Mouse (Mus musculus) liver, adult (tissue): Measurements from ENCODE around the gene Dbp.

Source experiments
- GATA4 ChIP-seq: IDR thresholded peaks from 2 replicates; pipeline ENCODE4 v1.6.1; 2014; ENCODE audit warnings: mild to moderate bottlenecking, low read length; ENCODE audit not compliant: insufficient replicate concordance

Dbp gene

GRCm38 (mm10) chr7:45704730-45705442 lies at the start of gene Dbp:
Dbp (plus strand) TSS chr7:45705088.
- TF ChIP-seq GATA4, result peak; percentile 5; the same call in 1 of the 2 replicates

GRCm38 (mm10) chr7:45660746-45661478 lies 44.0 kb upstream of the Dbp start:
- no peak for TF ChIP-seq GATA4

- TF ChIP-seq GATA4, result no peak
These were observed 39.4 kb upstream of the Dbp start for GRCm38 (mm10) chr7:45665303-45666138.

GRCm38 (mm10) chr7:45666161-45666560 lies 38.7 kb upstream of the Dbp start, which contains the start of gene Fut2:
Fut2 (minus strand) TSS chr7:45666394.
- no peak for TF ChIP-seq GATA4

- TF ChIP-seq GATA4, result no peak
These were observed 37.1 kb upstream of the Dbp start for GRCm38 (mm10) chr7:45667761-45668160.

GRCm38 (mm10) chr7:45668921-45669320 lies 36.0 kb upstream of the Dbp start:
- no peak for TF ChIP-seq GATA4

- TF ChIP-seq GATA4, result no peak
These were observed 27.1 kb upstream of the Dbp start for GRCm38 (mm10) chr7:45677627-45678295.

- no peak for TF ChIP-seq GATA4
These were observed 26.4 kb upstream of the Dbp start for GRCm38 (mm10) chr7:45678513-45678912.

- no peak for TF ChIP-seq GATA4
These were observed 24.8 kb upstream of the Dbp start for GRCm38 (mm10) chr7:45679966-45680621.

- no peak for TF ChIP-seq GATA4
These were observed 23.7 kb upstream of the Dbp start for GRCm38 (mm10) chr7:45681046-45681736.

DNA sequence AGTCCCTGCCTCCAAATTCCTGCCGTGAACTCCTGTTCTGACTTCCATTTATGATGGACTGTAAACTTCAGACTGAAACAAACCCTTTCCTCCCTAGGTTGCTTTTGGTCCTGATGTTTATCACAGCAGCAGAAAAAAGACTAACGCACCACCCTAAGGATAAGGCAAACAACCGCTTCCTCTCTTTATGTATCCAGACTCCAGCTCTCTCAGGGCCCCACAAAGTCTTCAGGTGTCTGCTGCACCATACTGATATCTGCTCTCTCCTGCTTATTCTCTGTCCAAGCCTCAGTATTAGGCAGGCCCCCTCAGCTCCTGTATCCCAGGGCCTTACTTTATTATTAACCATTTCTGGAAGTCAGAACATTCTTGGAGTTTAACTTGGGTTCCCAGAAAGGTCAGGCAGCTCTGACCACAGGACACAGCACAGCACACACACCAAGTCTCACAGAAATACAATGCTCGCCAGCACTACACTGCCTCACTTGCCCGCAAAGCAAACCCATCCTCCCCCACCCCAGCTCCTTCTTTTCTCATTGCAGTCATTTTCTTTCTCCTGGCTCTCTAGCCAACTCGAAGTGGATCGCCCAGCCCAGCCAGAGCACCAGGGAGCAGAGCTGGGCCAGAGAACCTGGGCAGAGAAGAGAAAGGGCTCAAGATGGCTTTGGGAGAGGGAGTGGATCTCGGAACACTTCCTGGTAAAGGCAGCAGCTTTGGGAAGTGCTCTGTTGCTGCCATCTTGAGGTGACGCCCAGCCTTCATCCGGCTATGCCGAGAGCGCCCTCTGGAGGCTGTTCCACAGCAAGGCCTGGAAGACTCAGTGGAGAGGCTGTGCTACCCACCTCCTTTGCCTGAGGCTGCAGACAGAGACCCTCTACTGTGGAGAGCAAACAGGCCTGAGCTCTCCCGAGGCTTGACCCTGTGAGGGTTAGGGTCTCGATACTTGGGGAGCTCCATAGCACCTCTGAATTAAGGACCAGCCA lies 22.5 kb upstream of the Dbp start:
- no peak for TF ChIP-seq GATA4

DNA sequence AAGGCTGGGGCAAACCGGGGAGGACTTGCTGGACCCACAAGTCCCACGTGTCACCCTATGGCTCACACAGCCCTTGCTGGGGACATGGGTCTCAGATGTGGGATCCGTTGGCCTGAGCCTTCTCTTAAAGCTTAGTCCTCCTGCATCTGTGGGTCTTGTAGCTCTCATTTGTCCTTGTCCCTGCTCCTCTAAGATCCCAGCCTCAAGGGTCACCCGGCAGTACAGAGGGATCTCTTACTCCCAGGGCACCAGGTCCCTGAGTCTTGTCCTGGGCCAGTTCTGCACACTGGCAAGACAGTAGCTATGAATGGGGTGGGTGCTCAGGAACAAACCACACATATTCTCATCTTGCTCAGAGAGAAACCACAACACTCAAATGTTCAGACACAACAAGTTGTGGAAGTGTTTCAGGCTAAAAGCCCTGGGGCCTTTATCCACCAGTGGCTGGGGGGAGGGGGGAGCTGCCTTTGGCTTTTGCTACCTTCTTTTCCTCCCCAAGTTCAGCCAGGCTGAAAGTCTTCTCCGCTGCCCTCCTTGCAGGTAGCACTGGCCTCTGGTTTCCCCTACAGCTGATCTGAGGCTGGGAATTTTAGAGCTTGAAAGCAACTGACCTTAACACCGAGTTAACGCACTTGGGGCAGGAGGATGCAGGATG lies 21.4 kb upstream of the Dbp start, which contains the start of gene Ntn5:
Ntn5 (plus strand) TSS at position 627 of the 655 bp plus-strand sequence.
- TF ChIP-seq GATA4, result no peak
